Mouse (Mus musculus): Measurements from ENCODE around the gene Cdc42ep5. TPM values are rescaled to one million over a fixed set of nuclear protein-coding genes. Genes with fewer than 3 reads are reported as not detected.
A peak's percentile ranks its signal among the peaks of the same experiment; 100 is the strongest.

Gene Cdc42ep5
- polyA plus RNA-seq, 1 experiment from 2014 or later: 83.5 TPM

DNA sequence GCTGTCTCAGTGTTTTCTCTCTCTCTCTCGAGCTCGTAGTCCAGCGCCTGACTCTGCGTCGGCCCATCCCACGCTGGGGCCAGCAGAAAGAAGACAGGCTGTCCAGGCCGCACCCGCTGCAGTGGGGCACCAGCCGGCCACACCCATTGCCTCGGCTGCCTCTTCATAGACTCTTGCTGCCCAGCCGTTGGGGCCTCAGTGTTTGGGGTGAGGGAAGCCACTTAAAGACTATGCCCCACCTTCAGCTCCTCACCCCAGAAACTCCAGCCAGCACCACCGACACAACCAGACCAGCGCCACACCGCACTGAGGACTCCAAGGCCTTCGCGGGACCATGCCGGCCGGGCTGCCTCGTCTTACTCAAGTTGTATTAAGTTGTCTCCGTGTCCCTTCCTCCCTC lies 17.3 kb downstream of the Cdc42ep5 start:
- Histone ChIP-seq H3K9me3 (ENCODE audit: control insufficient read depth, low read length) (no peaks in the 10 kb centered on the region), H3K4me3 (ENCODE audit: low read length) (no peak overlapping the region), H3K4me1 (ENCODE audit: control insufficient read depth, insufficient read depth, low read length) (peaks cover 30% of the 10 kb centered on the region), H3K27ac (ENCODE audit: low read length) (peak overlapping the region; percentile 99), H3K9ac (ENCODE audit: low read depth, low read length) (0 out of 2 replicates have a peak overlapping the region, but pooled peaks have one; percentile 89), H3K4me2 (ENCODE audit: low read depth, low read length) (peak overlapping the region; percentile 30), H3K36me3 (ENCODE audit: control insufficient read depth, insufficient read depth, low read length) (peaks cover 36% of the 10 kb centered on the region), H3K27me3 (replicated peaks; ENCODE audit: control insufficient read depth, insufficient read depth, low read length) (no peaks in the 10 kb centered on the region)
- WGBS: 72% methylated on average over 20 of the region's 20 CpGs
- ATAC-seq: peak; percentile 1; the same call in 1 of the 2 replicates

- no peak for ATAC-seq
- Histone ChIP-seq H3K27ac (ENCODE audit: low read length) (peak overlapping the region; percentile 99), H3K36me3 (ENCODE audit: control insufficient read depth, insufficient read depth, low read length) (peaks cover 45% of the 10 kb centered on the region), H3K4me1 (ENCODE audit: control insufficient read depth, insufficient read depth, low read length) (peaks cover 28% of the 10 kb centered on the region), H3K9ac (ENCODE audit: low read depth, low read length) (no peak overlapping the region; the same call in 1 of the 2 replicates), H3K4me2 (ENCODE audit: low read depth, low read length) (no peak overlapping the region), H3K27me3 (replicated peaks; ENCODE audit: control insufficient read depth, insufficient read depth, low read length) (no peaks in the 10 kb centered on the region), H3K4me3 (ENCODE audit: low read length) (no peak overlapping the region), H3K9me3 (ENCODE audit: control insufficient read depth, low read length) (no peaks in the 10 kb centered on the region)
- 92% methylated on average over 23 of the region's 23 CpGs for WGBS
These were observed 18.1 kb downstream of the Cdc42ep5 start for GRCm38 (mm10) chr7:4146241-4147180.

- no peak overlapping the region for H3K27ac ChIP-seq (ENCODE audit: low read length)
- no peak overlapping the region for H3K9ac ChIP-seq (ENCODE audit: low read depth, low read length)
- WGBS: 65% methylated on average over 6 of the region's 6 CpGs
- no peaks in the 10 kb centered on the region for H3K27me3 ChIP-seq (replicated peaks; ENCODE audit: control insufficient read depth, insufficient read depth, low read length)
- no peak overlapping the region for H3K4me2 ChIP-seq (ENCODE audit: low read depth, low read length)
- no peak overlapping the region for H3K4me3 ChIP-seq (ENCODE audit: low read length)
- H3K4me1 ChIP-seq (ENCODE audit: control insufficient read depth, insufficient read depth, low read length): peaks cover 23% of the 10 kb centered on the region
- ATAC-seq: no peak
- H3K9me3 ChIP-seq (ENCODE audit: control insufficient read depth, low read length): no peaks in the 10 kb centered on the region
- H3K36me3 ChIP-seq (ENCODE audit: control insufficient read depth, insufficient read depth, low read length): peaks cover 47% of the 10 kb centered on the region
These were observed 19.0 kb downstream of the Cdc42ep5 start for GRCm38 (mm10) chr7:4145552-4146190.

- Histone ChIP-seq H3K36me3 (ENCODE audit: control insufficient read depth, insufficient read depth, low read length) (peaks cover 47% of the 10 kb centered on the region), H3K9me3 (ENCODE audit: control insufficient read depth, low read length) (no peaks in the 10 kb centered on the region), H3K4me3 (ENCODE audit: low read length) (no peak overlapping the region), H3K4me1 (ENCODE audit: control insufficient read depth, insufficient read depth, low read length) (peaks cover 20% of the 10 kb centered on the region), H3K4me2 (ENCODE audit: low read depth, low read length) (no peak overlapping the region), H3K27ac (ENCODE audit: low read length) (no peak overlapping the region), H3K27me3 (replicated peaks; ENCODE audit: control insufficient read depth, insufficient read depth, low read length) (no peaks in the 10 kb centered on the region), H3K9ac (ENCODE audit: low read depth, low read length) (no peak overlapping the region)
- ATAC-seq: no peak
- WGBS: 93% methylated on average over 20 of the region's 20 CpGs
These were observed 19.7 kb downstream of the Cdc42ep5 start for GRCm38 (mm10) chr7:4144766-4145551.

- Histone ChIP-seq H3K27me3 (replicated peaks; ENCODE audit: control insufficient read depth, insufficient read depth, low read length) (no peaks in the 10 kb centered on the region), H3K27ac (ENCODE audit: low read length) (no peak overlapping the region), H3K36me3 (ENCODE audit: control insufficient read depth, insufficient read depth, low read length) (peaks cover 54% of the 10 kb centered on the region), H3K4me3 (ENCODE audit: low read length) (no peak overlapping the region), H3K4me1 (ENCODE audit: control insufficient read depth, insufficient read depth, low read length) (peaks cover 20% of the 10 kb centered on the region), H3K4me2 (ENCODE audit: low read depth, low read length) (no peak overlapping the region), H3K9ac (ENCODE audit: low read depth, low read length) (no peak overlapping the region), H3K9me3 (ENCODE audit: control insufficient read depth, low read length) (no peaks in the 10 kb centered on the region)
- WGBS: 93% methylated on average over 13 of the region's 13 CpGs
- ATAC-seq: no peak
These were observed 20.6 kb downstream of the Cdc42ep5 start for GRCm38 (mm10) chr7:4144046-4144445.

- Histone ChIP-seq H3K4me3 (ENCODE audit: low read length) (no peak overlapping the region), H3K9me3 (ENCODE audit: control insufficient read depth, low read length) (no peaks in the 10 kb centered on the region), H3K9ac (ENCODE audit: low read depth, low read length) (no peak overlapping the region), H3K4me1 (ENCODE audit: control insufficient read depth, insufficient read depth, low read length) (peaks cover 16% of the 10 kb centered on the region), H3K4me2 (ENCODE audit: low read depth, low read length) (no peak overlapping the region), H3K36me3 (ENCODE audit: control insufficient read depth, insufficient read depth, low read length) (peaks cover 57% of the 10 kb centered on the region), H3K27me3 (replicated peaks; ENCODE audit: control insufficient read depth, insufficient read depth, low read length) (no peaks in the 10 kb centered on the region), H3K27ac (ENCODE audit: low read length) (no peak overlapping the region)
- no peak for ATAC-seq
- WGBS: 96% methylated on average over 19 of the region's 19 CpGs
These were observed 21.2 kb downstream of the Cdc42ep5 start for GRCm38 (mm10) chr7:4143506-4143905.

DNA sequence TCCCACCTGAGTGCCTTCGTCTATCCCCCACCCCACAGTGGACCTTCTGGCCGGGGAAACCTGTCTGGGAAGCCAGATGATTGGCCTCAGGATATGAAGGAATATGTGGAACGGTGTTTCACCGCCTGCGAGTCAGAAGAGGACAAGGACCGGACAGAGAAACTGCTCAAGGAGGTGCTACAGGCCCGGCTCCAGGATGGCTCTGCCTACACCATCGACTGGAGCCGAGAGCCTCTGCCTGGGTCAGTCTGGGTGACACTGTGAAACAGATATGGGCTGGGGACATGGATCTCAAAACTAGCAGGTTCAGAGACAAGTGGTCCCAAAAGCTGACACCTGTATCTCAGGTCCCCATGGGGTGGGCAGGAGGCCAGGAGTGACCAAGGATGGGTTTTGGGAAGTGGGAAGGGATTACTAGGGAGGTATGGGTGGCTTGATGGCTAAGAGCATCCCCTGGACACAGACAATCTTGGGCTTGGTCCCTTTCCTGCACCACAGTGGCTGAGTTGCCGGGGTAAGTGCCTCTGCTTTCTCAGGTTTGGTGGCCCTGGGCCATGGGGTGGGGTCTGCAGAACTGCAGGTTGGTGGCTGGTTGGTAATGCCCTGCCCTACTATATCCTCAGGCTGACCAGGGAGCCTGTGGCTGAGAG lies 21.7 kb downstream of the Cdc42ep5 start:
- H3K9me3 ChIP-seq (ENCODE audit: control insufficient read depth, low read length): no peaks in the 10 kb centered on the region
- H3K27me3 ChIP-seq (replicated peaks; ENCODE audit: control insufficient read depth, insufficient read depth, low read length): no peaks in the 10 kb centered on the region
- no peak overlapping the region for H3K4me2 ChIP-seq (ENCODE audit: low read depth, low read length)
- H3K4me3 ChIP-seq (ENCODE audit: low read length): no peak overlapping the region
- WGBS: 96% methylated on average over 10 of the region's 10 CpGs
- ATAC-seq: no peak
- H3K27ac ChIP-seq (ENCODE audit: low read length): no peak overlapping the region
- H3K9ac ChIP-seq (ENCODE audit: low read depth, low read length): no peak overlapping the region
- peaks cover 57% of the 10 kb centered on the region for H3K36me3 ChIP-seq (ENCODE audit: control insufficient read depth, insufficient read depth, low read length)
- H3K4me1 ChIP-seq (ENCODE audit: control insufficient read depth, insufficient read depth, low read length): peaks cover 14% of the 10 kb centered on the region

GRCm38 (mm10) chr7:4141648-4142325 lies 22.9 kb downstream of the Cdc42ep5 start:
- Histone ChIP-seq H3K4me2 (ENCODE audit: low read depth, low read length) (no peak overlapping the region), H3K4me1 (ENCODE audit: control insufficient read depth, insufficient read depth, low read length) (peaks cover 8% of the 10 kb centered on the region), H3K36me3 (ENCODE audit: control insufficient read depth, insufficient read depth, low read length) (peaks cover 57% of the 10 kb centered on the region), H3K4me3 (ENCODE audit: low read length) (no peak overlapping the region), H3K27ac (ENCODE audit: low read length) (no peak overlapping the region), H3K27me3 (replicated peaks; ENCODE audit: control insufficient read depth, insufficient read depth, low read length) (no peaks in the 10 kb centered on the region), H3K9me3 (ENCODE audit: control insufficient read depth, low read length) (no peaks in the 10 kb centered on the region), H3K9ac (ENCODE audit: low read depth, low read length) (no peak overlapping the region)
- WGBS: 90% methylated on average over 6 of the region's 6 CpGs
- ATAC-seq: no peak

Data from intestine, embryonic 16.5 days (tissue).